Mouse (Mus musculus) heart, postnatal 4 days (tissue): Measurements from ENCODE around the gene Zbtb32. TPM values are rescaled to one million over a fixed set of nuclear protein-coding genes. Genes with fewer than 3 reads are reported as not detected.

Source experiments
- DNase-seq: peaks from one replicate; pipeline ENCODE4 v3.0.0; 2021
- total RNA-seq, 2 experiments: library from RNA; stranded (reverse); gene quantifications; 2 replicates each; pipeline ENCODE4 v1.2.3; 2021

Gene Zbtb32
- total RNA-seq, 2 experiments from 2014 or later = not detected

GRCm38 (mm10) chr7:30566033-30566432, 32.7 kb downstream of the Zbtb32 start:
- DNase-seq = no peak

- DNase-seq = no peak
Observed at GRCm38 (mm10) chr7:30564970-30565571, 33.6 kb downstream of the Zbtb32 start, which contains the start of gene Igflr1. TSS of gene Igflr1 (plus strand) at chr7:30565427.

GRCm38 (mm10) chr7:30563906-30564280, 34.8 kb downstream of the Zbtb32 start:
- no peak for DNase-seq

- peak; percentile 97 for DNase-seq
Observed at GRCm38 (mm10) chr7:30563117-30563905, 35.4 kb downstream of the Zbtb32 start, which contains the start of the genes U2af1l4, Gm49396 and Psenen. TSS of gene U2af1l4 (plus strand) at chr7:30563301. TSS of gene Gm49396 (plus strand) at chr7:30563344. TSS of gene Psenen (minus strand) at chr7:30563627.

DNA sequence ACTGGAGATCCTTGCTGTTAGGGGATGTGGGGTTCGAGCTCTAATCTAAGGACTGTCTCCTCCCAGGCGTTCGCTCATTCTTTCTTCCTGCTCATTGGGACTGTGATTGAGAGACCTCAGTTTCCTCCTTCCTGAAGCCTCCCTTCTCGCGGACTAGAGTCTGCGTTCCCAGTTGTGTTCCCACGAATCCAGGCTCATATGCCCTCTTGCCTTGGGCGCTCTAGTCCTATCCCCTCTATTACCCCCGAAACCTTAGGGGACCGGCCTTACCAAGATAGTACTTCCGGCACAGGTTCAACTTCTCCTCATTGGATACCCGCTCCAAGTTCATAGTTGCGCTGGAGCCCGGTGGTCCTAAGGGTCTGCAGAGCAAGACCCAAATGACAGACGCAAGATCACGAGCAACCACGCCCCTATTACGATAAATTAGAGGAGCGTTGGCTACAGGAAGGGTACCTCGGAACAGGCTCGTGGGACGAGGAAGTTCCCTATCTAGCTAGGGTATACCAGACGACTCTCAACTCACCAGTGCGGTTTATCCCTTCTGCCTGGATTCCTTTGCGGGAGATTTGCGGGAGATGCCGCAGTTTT, 36.1 kb downstream of the Zbtb32 start:
- DNase-seq = no peak

DNA sequence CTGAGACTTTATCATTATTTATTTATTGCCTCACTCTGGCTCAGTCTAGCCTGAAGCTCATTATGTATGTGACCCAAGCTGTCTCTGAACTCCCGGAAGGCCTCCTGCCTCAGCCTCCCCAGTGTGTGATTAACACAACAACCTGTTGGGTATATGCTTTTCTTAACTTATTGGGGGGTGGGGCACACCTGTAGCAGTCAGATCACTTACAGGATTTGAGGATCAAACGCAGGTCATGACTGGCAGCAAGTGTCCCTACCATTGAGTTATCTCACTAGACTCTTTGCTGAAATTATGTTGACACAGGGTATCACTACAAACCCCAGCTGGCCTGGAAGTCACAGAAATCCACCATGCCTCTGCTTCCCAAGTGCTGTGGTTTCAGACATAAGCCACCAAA, 38.4 kb downstream of the Zbtb32 start:
- DNase-seq = no peak

- peak; percentile 96 for DNase-seq
Observed at GRCm38 (mm10) chr7:30559443-30559954, 39.2 kb downstream of the Zbtb32 start, which contains the start of gene Lin37. TSS of gene Lin37 (minus strand) at chr7:30559838.

- DNase-seq = no peak
Observed at GRCm38 (mm10) chr7:30558656-30559442, 39.9 kb downstream of the Zbtb32 start.

DNA sequence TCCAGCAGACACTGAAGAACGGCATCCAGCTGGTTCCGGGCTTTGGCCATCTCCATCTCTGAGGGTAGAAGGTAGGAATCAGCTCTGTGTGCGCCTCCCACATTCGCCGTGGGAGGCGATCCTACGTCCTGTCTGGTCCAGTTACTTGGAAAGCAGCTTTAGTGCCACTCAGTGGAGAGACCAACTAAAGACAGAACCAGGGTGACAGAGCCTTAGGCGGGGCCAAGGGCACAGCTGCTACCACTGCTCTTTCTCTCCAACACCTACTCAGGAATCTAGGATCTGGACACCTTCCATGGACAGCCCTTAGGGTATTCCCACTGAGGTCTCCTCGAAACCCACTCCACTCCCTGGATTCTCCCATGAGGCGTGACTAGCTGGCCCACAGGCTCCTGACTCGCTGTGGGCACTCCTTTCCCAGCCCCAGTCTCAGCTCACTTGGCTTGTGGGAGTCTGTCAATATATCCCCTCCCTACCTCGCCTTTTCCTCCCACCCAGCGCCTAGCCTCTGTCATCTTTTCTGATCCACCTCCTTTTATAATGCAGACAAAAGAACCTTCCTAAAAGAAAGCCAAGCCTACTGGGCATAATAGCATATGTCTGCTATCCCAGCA, 40.7 kb downstream of the Zbtb32 start:
- no peak for DNase-seq

GRCm38 (mm10) chr7:30556894-30557536, 41.7 kb downstream of the Zbtb32 start:
- DNase-seq = peak; percentile 29

GRCm38 (mm10) chr7:30553810-30554584, 44.7 kb downstream of the Zbtb32 start:
- DNase-seq = peak; percentile 7

GRCm38 (mm10) chr7:30553021-30553589, 45.6 kb downstream of the Zbtb32 start:
- peak; percentile 87 for DNase-seq

DNA sequence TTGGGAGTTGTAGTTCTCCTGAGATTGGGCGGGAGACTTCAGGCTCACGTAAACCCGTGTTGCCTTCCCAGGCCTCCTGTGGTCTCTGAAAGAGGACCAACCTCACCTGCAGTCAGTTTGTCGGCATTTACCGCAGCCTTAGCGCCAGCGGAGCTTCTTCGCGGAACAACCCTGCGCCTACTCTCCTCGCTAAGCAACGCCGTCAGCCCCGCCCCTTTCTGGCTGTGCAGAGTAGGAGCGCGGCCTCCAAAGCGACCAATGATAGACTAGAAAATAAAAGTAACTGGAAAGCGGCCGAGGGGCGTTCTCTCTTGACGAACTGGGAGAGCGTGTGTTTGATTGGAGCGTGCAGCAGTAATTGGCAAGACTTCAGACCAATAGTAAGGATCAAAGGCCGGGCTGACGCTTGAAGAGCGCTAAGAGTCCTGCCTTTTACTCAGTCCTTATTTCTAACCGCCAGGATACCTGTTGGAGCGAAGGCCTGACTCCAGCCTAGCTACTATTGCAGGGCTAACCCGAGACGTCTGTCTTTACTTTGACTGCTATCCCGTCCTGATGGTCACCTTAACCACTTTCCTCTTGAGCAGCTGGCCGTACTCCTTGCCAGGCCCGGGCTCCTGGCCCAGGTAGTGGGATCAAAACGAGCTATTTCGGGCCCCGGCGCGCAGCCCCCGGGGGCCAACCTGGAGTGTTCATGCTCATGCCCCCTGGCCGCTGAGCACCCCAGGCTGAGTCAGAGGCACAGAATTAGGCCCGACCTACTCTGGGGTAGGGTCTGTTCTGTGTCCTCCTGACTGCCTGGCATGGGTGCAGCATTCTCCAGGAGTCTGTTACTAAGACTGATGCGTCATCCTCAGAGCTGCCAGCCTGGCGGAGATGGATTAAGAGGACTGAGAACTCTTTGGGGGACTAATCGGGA, 46.3 kb downstream of the Zbtb32 start, which contains the start of the genes Hspb6 and Proser3:
Gene Hspb6, plus strand, starts transcription at position 77 of the 919 bp plus-strand sequence.
Gene Proser3, minus strand, starts transcription at position 198 of the 919 bp plus-strand sequence.
- DNase-seq = peak; percentile 97

GRCm38 (mm10) chr7:30551445-30552101, 47.1 kb downstream of the Zbtb32 start:
- no peak for DNase-seq

- DNase-seq = no peak
Observed at GRCm38 (mm10) chr7:30550603-30551002, 48.1 kb downstream of the Zbtb32 start.

- DNase-seq = no peak
Observed at GRCm38 (mm10) chr7:30549880-30550279, 48.8 kb downstream of the Zbtb32 start.

DNA sequence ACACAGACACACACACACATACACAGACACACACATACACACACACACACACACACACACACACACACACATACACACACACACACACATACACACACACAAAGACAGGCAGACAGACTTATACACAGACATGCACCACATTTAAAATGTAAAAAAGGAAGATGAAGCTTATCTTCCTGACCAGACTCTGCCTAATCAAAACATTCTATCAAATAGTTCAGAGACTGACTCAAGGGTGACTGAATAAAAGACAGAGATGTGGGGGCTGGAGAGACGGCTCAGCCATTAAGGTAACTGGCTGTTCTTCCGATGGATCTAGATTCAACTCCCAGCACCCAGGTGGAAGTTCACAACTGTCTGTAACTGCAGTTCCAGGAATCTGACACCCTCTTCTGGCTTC, 54.4 kb downstream of the Zbtb32 start:
- DNase-seq = no peak

DNA sequence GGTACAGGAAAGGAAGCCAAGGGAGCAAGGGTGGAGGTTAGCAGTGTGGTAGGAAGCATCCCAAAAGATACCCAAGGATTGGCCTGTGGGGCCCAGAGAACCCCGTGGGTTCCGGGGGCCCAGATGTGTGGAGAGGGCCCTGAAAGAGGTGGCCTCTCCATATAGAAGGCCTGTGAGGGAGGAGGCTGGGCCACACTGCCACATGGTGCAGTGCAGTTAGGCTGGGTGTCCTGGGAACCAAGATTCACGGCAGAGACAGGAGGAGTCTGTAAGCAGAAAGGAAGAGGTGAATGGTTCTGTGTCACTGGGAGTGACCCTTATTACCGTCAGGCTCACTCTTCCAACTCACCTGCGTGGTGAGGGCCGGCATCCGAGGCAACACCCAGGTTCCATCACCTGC, 58.1 kb downstream of the Zbtb32 start:
- DNase-seq = no peak
